Mouse (Mus musculus): Measurements from ENCODE around the gene Serp2. TPM values are rescaled to one million over a fixed set of nuclear protein-coding genes. Genes with fewer than 3 reads are reported as not detected.

Serp2 gene
- polyA plus RNA-seq, 1 experiment from 2014 or later, result 4.3 TPM

- no peak for ATAC-seq (replicated peaks; ENCODE audit: low FRiP score)
- 90% methylated on average over 20 of the region's 20 CpGs for WGBS
- Histone ChIP-seq H3K4me2 (no peak overlapping the region), H3K27me3 (replicated peaks; ENCODE audit: control insufficient read depth, insufficient read depth, low read length) (no peaks in the 10 kb centered on the region), H3K9ac (ENCODE audit: low read depth, low read length) (no peak overlapping the region), H3K36me3 (ENCODE audit: control insufficient read depth, insufficient read depth, low read length) (no peaks in the 10 kb centered on the region), H3K9me3 (ENCODE audit: control insufficient read depth, low read length) (no peaks in the 10 kb centered on the region), H3K4me1 (replicated peaks; ENCODE audit: control insufficient read depth, insufficient read depth, low read length) (peaks cover 26% of the 10 kb centered on the region), H3K4me3 (ENCODE audit: low read depth, low read length) (no peak overlapping the region), H3K27ac (ENCODE audit: low read depth, low read length) (no peak overlapping the region)
- DNase-seq (ENCODE audit: low spot score), result no peak
Measured at GRCm38 (mm10) chr14:76527030-76527719, 29.5 kb downstream of the Serp2 start.

- Histone ChIP-seq H3K4me2 (no peak overlapping the region), H3K36me3 (ENCODE audit: control insufficient read depth, insufficient read depth, low read length) (no peaks in the 10 kb centered on the region), H3K4me1 (replicated peaks; ENCODE audit: control insufficient read depth, insufficient read depth, low read length) (peaks cover 20% of the 10 kb centered on the region), H3K9ac (ENCODE audit: low read depth, low read length) (no peak overlapping the region), H3K27me3 (replicated peaks; ENCODE audit: control insufficient read depth, insufficient read depth, low read length) (no peaks in the 10 kb centered on the region), H3K9me3 (ENCODE audit: control insufficient read depth, low read length) (no peaks in the 10 kb centered on the region), H3K4me3 (ENCODE audit: low read depth, low read length) (no peak overlapping the region), H3K27ac (ENCODE audit: low read depth, low read length) (no peak overlapping the region)
- no peak for DNase-seq (ENCODE audit: low spot score)
- no peak for ATAC-seq (replicated peaks; ENCODE audit: low FRiP score)
- 72% methylated on average over 6 of the region's 6 CpGs for WGBS
Measured at GRCm38 (mm10) chr14:76526467-76526866, 30.2 kb downstream of the Serp2 start.

DNA sequence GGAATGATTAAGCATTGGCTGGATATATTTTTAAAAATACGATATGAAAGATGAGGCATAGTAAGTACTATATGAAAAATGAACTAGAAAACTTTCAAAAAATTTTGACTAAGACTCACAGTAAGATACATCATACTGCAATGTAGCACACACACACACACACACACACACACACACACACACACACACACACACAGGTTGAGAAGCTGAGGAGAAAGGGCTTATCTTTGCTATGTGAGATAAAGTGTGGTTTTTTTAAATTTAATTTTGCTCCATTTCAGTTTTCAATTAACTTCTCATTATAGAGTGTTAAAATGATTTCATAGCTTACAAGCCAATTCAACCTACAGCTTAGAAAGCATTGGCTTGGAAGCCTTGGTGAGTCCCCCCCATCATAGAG lies 33.3 kb downstream of the Serp2 start:
- WGBS, result 91% methylated on average over 1 of the region's 1 CpGs
- no peak for ATAC-seq (replicated peaks; ENCODE audit: low FRiP score)

DNA sequence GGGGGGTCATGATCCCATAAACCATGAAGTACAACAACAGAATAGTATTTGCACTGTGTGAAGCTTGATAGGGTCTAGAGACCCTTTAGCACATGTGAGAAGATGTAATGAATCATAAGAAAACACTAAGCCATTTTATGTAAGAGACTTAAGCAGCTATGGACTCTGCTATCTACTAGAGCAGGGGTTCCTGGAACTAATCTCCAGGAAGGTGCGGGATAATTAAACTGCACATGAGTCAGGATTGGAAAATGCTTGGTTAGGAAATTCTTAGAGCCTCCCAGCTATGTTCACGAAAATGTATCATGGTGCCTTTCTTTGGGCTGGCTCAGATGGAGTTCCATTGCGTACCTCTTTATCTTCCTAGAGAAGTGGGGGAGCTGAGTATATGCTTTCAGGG lies 35.4 kb downstream of the Serp2 start:
- Histone ChIP-seq H3K27ac (ENCODE audit: low read depth, low read length) (no peak overlapping the region), H3K9ac (ENCODE audit: low read depth, low read length) (no peak overlapping the region), H3K4me3 (ENCODE audit: low read depth, low read length) (no peak overlapping the region), H3K9me3 (ENCODE audit: control insufficient read depth, low read length) (no peaks in the 10 kb centered on the region), H3K36me3 (ENCODE audit: control insufficient read depth, insufficient read depth, low read length) (no peaks in the 10 kb centered on the region), H3K27me3 (replicated peaks; ENCODE audit: control insufficient read depth, insufficient read depth, low read length) (no peaks in the 10 kb centered on the region), H3K4me2 (no peak overlapping the region), H3K4me1 (replicated peaks; ENCODE audit: control insufficient read depth, insufficient read depth, low read length) (peaks cover 31% of the 10 kb centered on the region)
- WGBS, result 88% methylated on average over 3 of the region's 3 CpGs
- DNase-seq (ENCODE audit: low spot score) (no peak), ATAC-seq (replicated peaks; ENCODE audit: low FRiP score) (no peak)

More for the DNA sequence above, 33.3 kb downstream of the Serp2 start:
- H3K9me3 ChIP-seq (ENCODE audit: control insufficient read depth, low read length), result no peaks in the 10 kb centered on the region
- peaks cover 25% of the 10 kb centered on the region for H3K4me1 ChIP-seq (replicated peaks; ENCODE audit: control insufficient read depth, insufficient read depth, low read length)
- H3K27me3 ChIP-seq (replicated peaks; ENCODE audit: control insufficient read depth, insufficient read depth, low read length), result no peaks in the 10 kb centered on the region
- H3K36me3 ChIP-seq (ENCODE audit: control insufficient read depth, insufficient read depth, low read length), result no peaks in the 10 kb centered on the region
- no peak for DNase-seq (ENCODE audit: low spot score)
- H3K9ac ChIP-seq (ENCODE audit: low read depth, low read length), result no peak overlapping the region
- H3K4me3 ChIP-seq (ENCODE audit: low read depth, low read length), result no peak overlapping the region
- no peak overlapping the region for H3K4me2 ChIP-seq
- H3K27ac ChIP-seq (ENCODE audit: low read depth, low read length), result no peak overlapping the region

DNA sequence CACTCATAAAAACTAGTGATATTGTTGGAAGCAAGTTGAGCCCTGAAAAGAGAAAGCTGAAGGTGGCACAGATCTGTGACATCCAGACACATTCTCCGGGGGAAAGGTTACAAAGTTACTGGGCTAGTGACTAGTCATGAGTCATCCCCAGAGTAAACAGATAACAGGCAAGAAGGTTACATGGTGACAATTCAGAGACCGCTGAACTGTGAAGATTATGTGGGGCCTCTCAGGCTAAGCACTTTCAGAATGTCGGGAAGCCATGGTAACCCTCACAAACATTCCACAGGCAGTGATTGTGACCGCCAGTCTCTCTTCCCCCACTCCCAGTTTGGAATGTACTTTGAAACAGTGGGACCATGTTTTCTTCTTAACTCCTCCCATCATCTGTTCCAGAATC lies 36.1 kb downstream of the Serp2 start:
- peak overlapping the region; percentile 40 for H3K4me2 ChIP-seq
- H3K4me3 ChIP-seq (ENCODE audit: low read depth, low read length), result no peak overlapping the region
- H3K27ac ChIP-seq (ENCODE audit: low read depth, low read length), result peak overlapping the region; percentile 13; the same call in 1 of the 2 replicates
- 15% methylated on average over 4 of the region's 4 CpGs for WGBS
- ATAC-seq (replicated peaks; ENCODE audit: low FRiP score), result peak; percentile 92
- DNase-seq (ENCODE audit: low spot score), result no peak
- peaks cover 38% of the 10 kb centered on the region for H3K4me1 ChIP-seq (replicated peaks; ENCODE audit: control insufficient read depth, insufficient read depth, low read length)
- H3K9ac ChIP-seq (ENCODE audit: low read depth, low read length), result no peak overlapping the region
- H3K36me3 ChIP-seq (ENCODE audit: control insufficient read depth, insufficient read depth, low read length), result no peaks in the 10 kb centered on the region
- no peaks in the 10 kb centered on the region for H3K9me3 ChIP-seq (ENCODE audit: control insufficient read depth, low read length)
- H3K27me3 ChIP-seq (replicated peaks; ENCODE audit: control insufficient read depth, insufficient read depth, low read length), result no peaks in the 10 kb centered on the region

GRCm38 (mm10) chr14:76518217-76518616 lies 38.5 kb downstream of the Serp2 start:
- Histone ChIP-seq H3K36me3 (ENCODE audit: control insufficient read depth, insufficient read depth, low read length) (no peaks in the 10 kb centered on the region), H3K27ac (ENCODE audit: low read depth, low read length) (no peak overlapping the region), H3K4me2 (no peak overlapping the region), H3K9me3 (ENCODE audit: control insufficient read depth, low read length) (no peaks in the 10 kb centered on the region), H3K4me3 (ENCODE audit: low read depth, low read length) (no peak overlapping the region), H3K9ac (ENCODE audit: low read depth, low read length) (no peak overlapping the region), H3K27me3 (replicated peaks; ENCODE audit: control insufficient read depth, insufficient read depth, low read length) (no peaks in the 10 kb centered on the region), H3K4me1 (replicated peaks; ENCODE audit: control insufficient read depth, insufficient read depth, low read length) (peaks cover 51% of the 10 kb centered on the region)
- no peak for ATAC-seq (replicated peaks; ENCODE audit: low FRiP score)
- WGBS, result 74% methylated on average over 5 of the region's 5 CpGs
- DNase-seq (ENCODE audit: low spot score), result no peak

DNA sequence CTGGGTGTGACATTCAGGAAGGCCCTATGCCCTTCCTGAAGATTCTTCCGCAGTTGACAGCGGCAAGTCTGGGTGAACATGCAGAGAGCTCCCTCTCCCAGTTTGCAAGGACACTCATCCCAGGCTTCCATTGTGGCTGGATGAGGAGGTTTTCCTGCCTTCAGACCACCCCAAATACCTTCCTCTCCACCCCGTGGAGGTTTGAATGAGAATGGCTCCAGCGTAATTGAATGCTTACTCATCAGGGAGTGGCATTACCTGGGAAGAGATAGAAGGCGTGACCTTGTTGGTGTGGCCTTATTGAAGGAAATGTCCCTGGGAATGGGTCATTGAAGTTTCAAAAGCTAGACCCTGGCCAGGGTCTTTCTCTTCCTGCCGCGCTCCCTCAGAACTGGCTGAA lies 41.1 kb downstream of the Serp2 start:
- Histone ChIP-seq H3K4me3 (ENCODE audit: low read depth, low read length) (no peak overlapping the region), H3K9ac (ENCODE audit: low read depth, low read length) (no peak overlapping the region), H3K27me3 (replicated peaks; ENCODE audit: control insufficient read depth, insufficient read depth, low read length) (no peaks in the 10 kb centered on the region), H3K36me3 (ENCODE audit: control insufficient read depth, insufficient read depth, low read length) (no peaks in the 10 kb centered on the region), H3K27ac (ENCODE audit: low read depth, low read length) (no peak overlapping the region), H3K9me3 (ENCODE audit: control insufficient read depth, low read length) (no peaks in the 10 kb centered on the region), H3K4me1 (replicated peaks; ENCODE audit: control insufficient read depth, insufficient read depth, low read length) (peaks cover 45% of the 10 kb centered on the region), H3K4me2 (no peak overlapping the region)
- DNase-seq (ENCODE audit: low spot score) (no peak), ATAC-seq (replicated peaks; ENCODE audit: low FRiP score) (no peak)
- 55% methylated on average over 7 of the region's 7 CpGs for whole genome bisulfite sequencing

GRCm38 (mm10) chr14:76514050-76514585 lies 42.6 kb downstream of the Serp2 start:
- 44% methylated on average over 6 of the region's 6 CpGs for WGBS
- Histone ChIP-seq H3K4me2 (no peak overlapping the region), H3K4me1 (replicated peaks; ENCODE audit: control insufficient read depth, insufficient read depth, low read length) (peaks cover 36% of the 10 kb centered on the region), H3K27me3 (replicated peaks; ENCODE audit: control insufficient read depth, insufficient read depth, low read length) (no peaks in the 10 kb centered on the region), H3K27ac (ENCODE audit: low read depth, low read length) (no peak overlapping the region), H3K36me3 (ENCODE audit: control insufficient read depth, insufficient read depth, low read length) (no peaks in the 10 kb centered on the region), H3K9ac (ENCODE audit: low read depth, low read length) (no peak overlapping the region), H3K4me3 (ENCODE audit: low read depth, low read length) (no peak overlapping the region), H3K9me3 (ENCODE audit: control insufficient read depth, low read length) (no peaks in the 10 kb centered on the region)
- DNase-seq (ENCODE audit: low spot score) (no peak), ATAC-seq (replicated peaks; ENCODE audit: low FRiP score) (no peak)

All from liver, embryonic 11.5 days (tissue).